ENCODE assay signal across 9 mouse cellular contexts in genomic region chrX:47880052-47880451, GRCm38 (mm10). TPM values are rescaled to one million over a fixed set of nuclear protein-coding genes. Genes with fewer than 3 reads are reported as not detected.
DNase-seq lines count a peak whose midpoint lies in the region; ATAC-seq and TF ChIP-seq lines count a peak whose summit lies in the region.
"Had no signal": no experiment of that assay in that cellular context is flagged by ENCODE, and none has a peak within 500 bp of the region (broad histone marks: within the 10 kb centered on the region; RNA-seq: fewer than 3 reads in every experiment).

No protein-coding gene starts in this region.

- H3K36me3 ChIP-seq in midbrain, embryonic 11.5 days (ENCODE audit: control insufficient read depth, insufficient read depth, low read length): no peaks in the 10 kb centered on the region

- no peak overlapping the region for H3K4me2 ChIP-seq in midbrain, embryonic 11.5 days

- H3K27me3 ChIP-seq in midbrain, embryonic 11.5 days (ENCODE audit: control insufficient read depth, insufficient read depth, low read length): no peaks in the 10 kb centered on the region

- H3K9ac ChIP-seq in midbrain, embryonic 11.5 days (ENCODE audit: low read length): no peak overlapping the region

- no peak overlapping the region for H3K27ac ChIP-seq in gastrocnemius, adult 2 months
- H3K27ac ChIP-seq in midbrain, embryonic 11.5 days (ENCODE audit: low read depth, low read length): no peak overlapping the region

- DNase-seq in gastrocnemius, adult 2 months: peak; percentile 44
- no peak for DNase-seq in gastrocnemius, adult 8-10 months (ENCODE audit: low spot score in 2 of 2)
- DNase-seq in right cerebral cortex, postnatal 10 days (ENCODE audit: low spot score in 2 of 2): peak; percentile 27 to 28
- no peak for DNase-seq in right cerebral cortex, postnatal 25 days
- peak; percentile 29 to 40 for DNase-seq in heart, postnatal 10 days
- peak; percentile 59 for DNase-seq in lung, postnatal 36 days
- no peak for DNase-seq in natural killer cell, adult 2 months (ENCODE audit: low spot score in 2 of 2)
- DNase-seq in midbrain, embryonic 11.5 days (ENCODE audit: low spot score, missing footprints): no peak
- DNase-seq: cerebellum, adult 18-20 months had no signal

- H3K9me3 ChIP-seq in midbrain, embryonic 11.5 days (ENCODE audit: control insufficient read depth, low read length): no peaks in the 10 kb centered on the region

- intact Hi-C loops in gastrocnemius, adult 2 months (cut with DNase I): no loop called here
- intact Hi-C loops in heart, postnatal 10 days (cut with DNase I): no loop called here

- no peak overlapping the region for H3K4me3 ChIP-seq in gastrocnemius, adult 2 months
- no peak overlapping the region for H3K4me3 ChIP-seq in midbrain, embryonic 11.5 days (ENCODE audit: low read depth, low read length)

- 74% methylated on average over 2 of the region's 2 CpGs for WGBS in midbrain, embryonic 11.5 days

- H3K4me1 ChIP-seq in midbrain, embryonic 11.5 days (ENCODE audit: control insufficient read depth, insufficient read depth, low read length): no peaks in the 10 kb centered on the region

- no peak for ATAC-seq in midbrain, embryonic 11.5 days (ENCODE audit: low FRiP score)

- TF ChIP-seq CTCF in gastrocnemius, adult 2 months (IDR thresholded peaks at IDR 0.05): no peak

RNA-seq across cellular contexts. Expression of gene Smarca1, which starts 12.7 kb away (rescaled TPM):
- 1 to 10 TPM; 2.2 to 3.6 TPM for total RNA-seq in gastrocnemius, adult 2 months (2021)
- 1 to 10 TPM; 4.4 to 8.4 (median 6.5) TPM for total RNA-seq in gastrocnemius, adult 8-10 months (2022)
- 1 to 10 TPM; 3.7 to 4.5 TPM for total RNA-seq in heart, postnatal 10 days (2021)
- polyA plus RNA-seq in midbrain, embryonic 11.5 days (2014; fragmentation: Nextera tagmentation; extraction: Ambion mirVana): 30.8 and 35.4 TPM in 2 replicates

RNA-seq across cellular contexts. Expression of gene Ocrl, which starts 32.1 kb away (rescaled TPM):
- total RNA-seq in gastrocnemius, adult 2 months (2021): 10 to 100 TPM; 12.1 to 17.2 TPM
- total RNA-seq in gastrocnemius, adult 8-10 months (2022): 10 to 100 TPM; 12.5 to 18.1 (median 13.1) TPM
- total RNA-seq in heart, postnatal 10 days (2021): 10 to 100 TPM; 12.0 to 12.8 TPM
- 21.5 and 26.1 TPM in 2 replicates for polyA plus RNA-seq in midbrain, embryonic 11.5 days (2014; fragmentation: Nextera tagmentation; extraction: Ambion mirVana)

Comparison
In these comparisons a context has a peak if more than half of its experiments do, and no peak if none do; other contexts are left out.
1. DNase-seq: peak in gastrocnemius, adult 2 months (single experiment), right cerebral cortex, postnatal 10 days (2 of 2), heart, postnatal 10 days (2 of 2) and lung, postnatal 36 days (single experiment); none in gastrocnemius, adult 8-10 months (0 of 2), right cerebral cortex, postnatal 25 days (single experiment), natural killer cell, adult 2 months (0 of 2) and midbrain, embryonic 11.5 days (single experiment).